Comparison of ENCODE assay signal across 20 mouse cellular contexts in genomic region chr8:70100241-70100640, GRCm38 (mm10). TPM values are rescaled to one million over a fixed set of nuclear protein-coding genes. Genes with fewer than 3 reads are reported as not detected.
"Had no signal": no experiment of that assay in that cellular context is flagged by ENCODE, and none has a peak within 500 bp of the region (broad histone marks: within the 10 kb centered on the region; RNA-seq: fewer than 3 reads in every experiment).

No protein-coding gene starts in this region.

- H3K4me1 ChIP-seq: intestine, embryonic 15.5 days; kidney, embryonic 15.5 days; liver, embryonic 13.5 days had no signal

- H3K4me3 ChIP-seq: intestine, embryonic 15.5 days; kidney, embryonic 15.5 days; liver, embryonic 13.5 days had no signal

- H3K27ac ChIP-seq: intestine, embryonic 15.5 days; kidney, embryonic 15.5 days; liver, embryonic 13.5 days; stomach, postnatal 0 days had no signal

- DNase-seq: kidney, adult 11 months; kidney, adult 8-10 months; kidney, postnatal 10 days; kidney, postnatal 36 days; left cerebral cortex, postnatal 4 days; liver, embryonic 13.5 days; lung, adult 2 months; lung, postnatal 14 days; lung, postnatal 4 days; midbrain, embryonic 14.5 days; right cerebral cortex, postnatal 4 days; thymus, postnatal 25 days had no signal

RNA-seq across cellular contexts. Expression of gene Hapln4, which starts 17.0 kb away (rescaled TPM):
- total RNA-seq: megakaryocyte progenitor cell, adult 5-6 weeks; megakaryocyte-erythroid progenitor cell, adult 5-6 weeks had no signal
- polyA plus RNA-seq: kidney, embryonic 15.5 days; liver, embryonic 16.5 days; stomach, embryonic 14.5 days had no signal

RNA-seq across cellular contexts. Expression of gene Ncan, which starts 20.4 kb away (rescaled TPM):
- total RNA-seq: liver, adult 2 months; megakaryocyte progenitor cell, adult 5-6 weeks; megakaryocyte-erythroid progenitor cell, adult 5-6 weeks had no signal
- polyA plus RNA-seq: liver, adult 2 months had no signal

RNA-seq across cellular contexts. Expression of gene Tm6sf2, which starts 27.5 kb away (rescaled TPM):
- total RNA-seq: megakaryocyte-erythroid progenitor cell, adult 5-6 weeks had no signal
